Mouse (Mus musculus) CD4-positive, CD25-positive, alpha-beta regulatory T cell, adult 4 months (primary cell): ENCODE measurements around the gene Wars2. TPM values are rescaled to one million over a fixed set of nuclear protein-coding genes. Genes with fewer than 3 reads are reported as not detected.

Experiments
- ATAC-seq: one replicate; pipeline ENCODE4 v1.8.0; 2017
- polyA plus RNA-seq, 2 experiments: library from polyadenylated mRNA; unstranded; fragments of 100-300 nt; shearing (Covaris generic); gene quantifications; one replicate each; pipeline ENCODE4 v1.2.1; 2017

The Wars2 gene
- 1 to 10 TPM; 9.0 to 9.9 TPM for polyA plus RNA-seq

DNA sequence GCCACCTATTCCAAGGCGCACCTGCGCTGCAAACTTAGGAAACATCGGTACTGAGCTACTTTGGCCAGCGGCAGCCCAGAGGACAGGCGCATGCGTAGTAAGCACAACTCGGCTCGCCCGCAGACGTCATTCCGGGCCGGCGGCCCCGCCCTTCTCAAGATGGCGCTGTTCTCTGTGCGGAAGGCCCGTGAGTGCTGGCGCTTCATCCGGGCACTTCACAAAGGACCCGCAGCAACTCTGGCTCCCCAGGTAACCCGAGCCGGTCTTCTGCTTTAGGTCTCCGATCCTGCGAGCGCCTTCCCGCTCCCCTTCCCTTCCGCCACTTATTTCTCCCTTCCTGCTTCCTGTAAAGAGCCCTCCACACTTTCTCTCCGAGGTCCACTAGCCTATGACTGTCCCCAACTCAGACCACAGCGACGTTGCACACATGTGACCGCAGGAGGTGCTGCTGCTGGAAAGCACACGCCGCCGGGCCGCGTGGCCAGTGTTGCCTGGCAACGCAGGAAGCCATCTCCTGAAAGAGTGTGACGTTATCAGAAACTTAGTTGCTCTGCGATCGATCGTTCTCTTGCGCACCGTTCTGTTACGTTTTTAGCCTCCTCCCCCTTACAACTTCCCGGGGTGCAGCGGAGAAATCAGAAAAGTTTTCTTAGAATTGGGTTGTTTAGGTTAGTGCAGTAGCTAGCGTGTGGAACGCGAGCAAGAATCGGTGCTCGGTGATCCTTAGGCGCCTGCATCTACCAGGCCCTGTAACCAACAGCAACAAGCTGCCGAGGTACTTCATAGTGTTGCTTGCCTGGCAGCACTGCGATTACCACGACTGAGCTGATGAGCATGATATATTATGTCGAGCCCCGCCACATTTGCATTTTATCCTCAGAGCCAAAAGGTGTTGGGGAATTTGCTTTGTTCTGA is at the start of gene Wars2:
Wars2 (plus strand) TSS at position 129 of the 915 bp plus-strand sequence.
- peak; percentile 92 for ATAC-seq

DNA sequence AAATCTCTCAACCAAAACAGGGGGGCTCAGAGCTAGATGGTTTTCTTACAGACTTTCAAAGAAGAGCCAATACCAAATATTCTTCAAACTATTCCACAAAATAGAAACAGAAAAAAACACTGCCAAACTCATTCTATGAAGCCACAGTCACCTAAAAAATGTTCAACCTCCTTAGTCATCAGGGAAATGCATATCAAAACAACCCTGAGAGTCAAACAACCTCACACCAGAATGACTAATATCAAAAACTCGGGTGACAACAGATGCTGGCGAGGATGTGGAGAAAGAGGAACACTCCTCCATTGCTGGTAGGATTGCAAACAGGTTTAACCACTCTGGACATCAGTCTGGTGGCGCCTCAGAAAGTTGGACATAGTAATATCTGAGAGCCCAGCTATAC is 44.1 kb upstream of the Wars2 start:
- ATAC-seq: no peak

DNA sequence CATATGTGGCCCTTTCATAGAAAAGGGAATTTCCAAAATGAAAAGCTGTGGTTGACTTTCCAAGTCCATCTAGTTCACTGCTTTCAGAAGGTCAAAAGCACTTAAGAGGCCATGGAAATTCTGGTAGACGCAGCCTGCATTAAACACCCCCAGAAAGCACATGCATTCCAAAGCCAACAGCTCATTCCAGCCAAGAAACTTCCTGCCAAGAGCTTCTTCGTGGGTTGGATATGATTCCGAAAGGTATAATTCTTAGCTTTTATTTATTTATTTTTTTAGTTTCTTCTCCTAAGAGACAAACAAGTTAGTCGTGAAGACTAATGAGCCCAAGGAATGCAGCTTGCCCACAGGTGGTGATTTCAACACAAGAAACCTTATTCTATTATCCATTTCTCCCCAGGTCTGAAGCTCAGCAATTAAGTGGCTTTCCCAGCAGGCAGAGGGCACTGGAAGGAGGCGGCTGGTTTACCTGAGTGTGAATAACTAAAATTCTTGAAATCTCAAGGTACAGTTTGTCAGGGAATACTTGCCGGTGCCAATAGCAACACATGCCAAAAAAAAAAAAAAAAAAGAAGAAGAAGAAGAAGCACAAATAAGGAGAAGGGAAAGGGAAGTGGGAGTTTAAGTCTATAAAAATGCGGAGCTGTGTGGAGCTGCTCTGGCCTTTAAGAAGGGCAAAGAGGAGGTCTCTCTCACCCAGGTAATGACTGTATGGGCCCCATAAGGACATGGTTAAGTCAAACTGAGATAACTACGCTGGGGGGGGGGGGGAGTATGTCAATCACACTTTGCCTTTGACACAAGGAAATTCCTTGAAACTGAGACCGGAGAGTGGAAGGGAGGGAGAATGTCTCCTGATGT is 30.3 kb upstream of the Wars2 start:
- ATAC-seq: no peak

DNA sequence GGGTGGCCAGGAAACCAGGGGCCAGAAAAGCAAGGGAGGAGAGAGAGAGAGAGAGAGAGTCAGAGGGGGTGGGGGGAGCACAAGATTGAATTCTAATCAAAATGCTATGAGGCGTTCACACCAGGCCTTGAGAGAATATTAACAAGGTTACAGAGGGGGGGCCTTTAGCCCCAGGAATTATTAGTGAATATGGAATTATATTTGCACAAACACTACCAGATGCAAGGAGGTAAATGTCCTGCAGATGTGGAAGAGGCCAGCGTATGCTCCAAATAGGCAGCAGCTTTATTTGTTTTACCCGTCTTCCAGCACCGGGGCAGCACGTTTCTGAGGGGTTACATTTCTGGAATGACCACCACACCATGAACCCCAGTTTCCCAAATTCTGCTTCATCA is 29.7 kb upstream of the Wars2 start:
- no peak for ATAC-seq

DNA sequence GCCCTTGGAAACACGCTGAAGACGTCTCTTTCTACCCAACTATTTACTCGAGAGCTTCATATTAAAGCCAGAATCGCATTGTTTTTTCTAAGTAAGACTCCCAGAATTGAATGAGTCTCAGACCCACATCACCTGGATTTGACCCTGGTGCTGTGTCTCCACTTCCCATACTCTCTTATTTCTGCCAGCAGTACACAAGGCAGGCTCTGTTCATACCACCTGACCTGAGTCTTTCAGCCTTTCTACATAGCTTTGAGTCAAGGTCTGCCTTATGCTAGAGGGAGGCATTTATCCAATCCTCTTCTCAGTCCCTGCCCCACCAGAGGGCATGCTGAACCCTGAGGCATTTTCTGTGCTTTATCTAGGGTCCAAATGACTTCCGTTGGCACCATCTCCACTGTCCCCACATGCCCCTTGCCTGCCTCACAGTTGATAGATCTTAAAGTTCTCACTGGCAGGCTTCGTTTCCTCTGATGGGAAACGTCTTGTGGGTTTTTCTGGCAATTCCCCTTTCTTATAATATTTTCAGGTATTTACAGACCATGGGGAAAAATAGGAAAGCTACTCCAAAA is 27.5 kb upstream of the Wars2 start:
- ATAC-seq: no peak

DNA sequence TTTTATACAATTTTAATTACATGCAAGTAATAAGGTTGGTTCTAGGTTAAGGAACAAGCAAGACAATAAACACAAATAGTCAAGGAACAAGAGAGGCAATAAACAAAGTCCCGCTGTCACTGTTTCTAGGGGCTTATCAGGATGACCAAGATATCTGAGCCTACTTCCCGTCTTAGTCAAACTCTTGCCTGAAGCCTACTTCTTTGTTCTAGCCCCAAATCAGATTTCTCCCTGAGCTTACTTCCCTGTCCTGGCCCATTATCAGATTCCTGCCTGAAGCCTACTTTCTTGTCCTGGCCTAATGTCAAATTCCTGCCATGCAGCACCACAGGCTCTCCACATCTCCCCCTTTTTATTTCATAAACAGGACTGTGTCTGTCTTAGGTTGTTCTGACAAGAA is 19.9 kb upstream of the Wars2 start:
- ATAC-seq: no peak

DNA sequence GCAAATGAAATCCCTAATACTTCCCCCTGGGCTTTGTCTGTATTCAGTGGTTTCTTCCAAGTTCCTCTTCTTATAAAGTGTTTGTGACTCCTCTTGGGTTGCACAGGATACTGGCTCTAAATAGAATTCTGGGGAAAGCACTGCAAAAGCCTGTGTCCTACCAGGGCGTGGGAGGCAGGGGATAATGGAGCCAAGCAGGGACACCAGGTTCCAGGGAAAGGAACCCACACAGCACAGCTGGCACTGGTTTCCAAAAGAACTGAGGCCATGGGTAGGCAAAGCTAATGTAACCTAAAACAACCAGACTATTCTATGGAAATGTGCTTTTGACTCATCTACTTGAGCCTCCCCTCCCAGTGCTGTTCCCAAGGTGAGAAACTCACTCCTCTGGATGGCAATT is 10.3 kb upstream of the Wars2 start:
- ATAC-seq: no peak

DNA sequence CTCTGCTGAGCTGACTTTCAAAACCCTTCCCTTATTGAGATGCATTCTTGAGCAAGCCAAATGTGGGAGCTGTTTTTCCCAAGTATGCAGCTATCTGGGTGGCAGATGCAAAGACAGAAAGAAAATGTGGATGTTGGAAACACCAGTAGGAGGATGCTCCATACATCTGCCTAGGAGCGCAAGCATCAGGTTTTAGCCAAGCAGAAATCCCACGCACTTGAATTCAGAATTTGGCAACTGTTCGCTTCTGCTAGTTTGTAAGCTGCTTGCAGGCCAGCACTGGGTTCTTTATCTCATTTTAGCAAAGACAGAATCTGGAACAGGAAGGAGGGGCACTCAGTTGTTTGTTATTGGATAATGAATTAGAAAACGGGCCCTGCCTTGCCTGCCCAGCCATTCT is 8.9 kb upstream of the Wars2 start:
- no peak for ATAC-seq

DNA sequence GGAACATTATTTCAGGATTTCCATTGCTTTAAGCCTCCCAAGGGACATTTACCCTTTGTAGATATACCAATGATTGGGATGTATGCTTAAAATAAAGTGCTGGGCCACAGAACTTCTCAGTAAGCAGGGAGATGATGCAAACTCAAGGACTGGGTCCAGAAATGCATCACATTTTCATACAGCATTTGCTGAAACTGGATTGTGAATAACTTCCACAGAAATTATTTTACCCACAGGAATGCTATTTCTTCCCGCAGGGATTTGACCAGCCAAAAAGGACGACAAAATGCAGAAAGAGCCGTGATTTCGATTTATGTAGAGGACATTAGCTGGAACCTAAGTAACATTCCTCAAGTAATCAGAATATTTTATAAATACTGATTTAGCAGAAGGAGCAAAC is 7.0 kb upstream of the Wars2 start:
- ATAC-seq: no peak

DNA sequence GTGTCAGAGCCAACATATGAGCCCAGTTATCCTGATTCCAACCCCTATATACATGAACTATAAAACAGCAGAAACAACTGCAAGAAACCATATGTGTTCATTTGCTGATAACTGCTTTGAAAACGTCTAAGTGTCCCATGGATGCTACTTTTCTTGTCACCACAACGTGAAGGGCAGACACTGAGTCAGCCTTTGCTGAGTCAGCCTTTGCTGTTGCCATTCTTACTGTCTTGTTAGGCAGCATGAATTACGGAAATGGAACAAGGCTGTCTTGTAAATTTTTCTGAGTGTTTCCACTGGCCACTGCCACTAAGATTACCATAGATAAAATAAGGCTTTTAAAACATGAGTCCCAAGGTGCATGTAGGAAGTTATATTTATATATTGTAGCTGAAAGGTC is 7.0 kb downstream of the Wars2 start:
- no peak for ATAC-seq

DNA sequence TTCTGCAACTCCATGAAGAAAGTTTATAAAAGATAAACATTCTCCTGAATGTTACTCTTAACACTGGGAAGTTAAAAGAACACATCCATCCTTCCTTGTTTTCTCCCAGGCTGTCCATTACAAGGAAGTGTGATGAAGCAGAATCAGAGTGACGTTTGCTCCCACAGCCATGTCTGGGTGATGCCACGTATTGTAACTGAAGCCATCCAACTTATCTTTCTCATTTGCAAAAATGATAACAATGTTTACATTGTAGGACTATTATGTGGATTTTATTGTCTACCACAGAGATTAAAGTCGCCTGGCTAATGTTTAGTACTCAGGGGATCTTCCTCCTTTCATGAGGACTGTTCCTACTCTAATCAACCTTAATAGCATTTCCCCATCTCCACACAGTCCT is 8.2 kb downstream of the Wars2 start:
- ATAC-seq: no peak

DNA sequence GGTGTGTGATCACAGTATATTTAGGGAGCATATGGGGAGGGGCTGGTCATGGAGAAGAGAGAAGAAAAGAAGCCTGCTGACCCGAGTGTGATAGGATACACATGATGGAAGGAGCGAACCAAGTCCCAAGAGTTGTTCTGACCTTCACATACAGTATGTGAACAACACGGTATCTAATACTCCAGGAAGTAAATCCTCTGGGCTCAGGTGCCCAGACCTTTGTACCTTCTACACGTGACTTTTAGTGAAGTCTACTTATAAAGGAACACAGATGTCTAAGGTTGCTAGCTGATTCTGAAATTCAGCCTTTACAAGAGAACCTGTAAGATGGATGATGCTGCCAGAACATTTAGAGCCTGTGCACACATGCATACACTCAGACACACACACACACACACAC is 15.4 kb downstream of the Wars2 start:
- no peak for ATAC-seq

DNA sequence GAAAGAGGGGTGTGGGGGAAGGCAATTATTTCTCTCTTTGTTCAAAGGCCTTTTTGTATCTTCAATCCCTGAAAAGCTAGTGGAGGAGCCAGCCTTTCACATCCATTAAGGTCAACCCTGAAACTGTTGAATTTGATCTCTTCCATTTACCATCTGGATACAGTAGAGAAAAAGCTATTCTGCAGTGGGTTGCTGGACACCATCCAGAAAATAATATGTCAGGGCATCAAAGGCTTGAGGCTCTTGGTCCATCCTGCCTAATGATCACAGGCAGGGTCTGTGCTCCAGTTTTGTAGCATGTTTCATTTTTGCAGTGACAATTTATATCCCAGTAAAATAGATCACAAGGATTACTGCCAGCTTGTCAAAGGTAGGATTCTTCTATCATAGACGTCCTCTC is 16.1 kb downstream of the Wars2 start:
- ATAC-seq: no peak

DNA sequence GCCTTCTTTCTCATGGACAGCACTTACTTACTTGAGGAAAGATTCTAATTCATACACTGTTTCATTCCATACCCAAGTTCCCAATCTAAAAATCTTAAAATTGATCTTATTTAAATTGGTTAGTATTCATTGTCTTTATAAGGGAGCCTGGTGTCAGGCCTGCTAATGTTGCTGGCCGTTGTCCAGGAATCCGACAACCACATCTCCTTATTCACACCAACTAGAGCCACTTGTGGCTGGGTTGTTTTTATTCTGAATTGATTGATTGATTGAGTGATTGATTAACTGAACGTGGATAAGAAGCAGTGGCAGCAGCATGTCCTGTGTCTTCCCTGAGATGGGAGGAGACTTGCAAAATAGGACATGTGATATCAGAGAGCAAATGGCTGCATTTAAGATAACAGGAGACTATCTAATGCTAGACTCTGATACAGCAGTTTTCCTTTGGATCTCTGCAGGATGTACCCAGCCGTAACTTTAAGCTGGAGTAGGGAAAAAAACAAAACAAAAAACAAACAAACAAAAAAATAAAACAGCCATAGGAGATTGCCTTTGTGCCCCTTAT is 16.7 kb downstream of the Wars2 start:
- ATAC-seq: no peak

DNA sequence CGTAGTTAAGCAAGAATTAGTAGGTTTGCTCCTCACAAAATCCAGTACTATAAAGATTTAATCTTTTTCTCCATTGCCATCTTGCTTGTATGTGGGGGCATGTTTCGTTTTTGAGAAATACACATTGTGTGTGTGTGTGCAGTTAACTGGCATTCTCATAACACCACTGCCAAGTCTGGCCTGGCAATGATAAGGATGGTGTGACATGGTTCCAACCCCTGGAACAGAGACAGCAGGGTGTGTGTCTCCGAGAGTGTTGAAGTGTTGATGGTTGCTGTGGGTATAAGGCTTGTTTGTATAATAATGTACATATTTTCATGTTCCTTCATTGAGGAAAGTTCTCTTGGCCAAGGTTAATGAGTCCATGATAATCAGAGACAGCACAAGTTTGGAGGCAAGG is 19.1 kb downstream of the Wars2 start:
- ATAC-seq: no peak

DNA sequence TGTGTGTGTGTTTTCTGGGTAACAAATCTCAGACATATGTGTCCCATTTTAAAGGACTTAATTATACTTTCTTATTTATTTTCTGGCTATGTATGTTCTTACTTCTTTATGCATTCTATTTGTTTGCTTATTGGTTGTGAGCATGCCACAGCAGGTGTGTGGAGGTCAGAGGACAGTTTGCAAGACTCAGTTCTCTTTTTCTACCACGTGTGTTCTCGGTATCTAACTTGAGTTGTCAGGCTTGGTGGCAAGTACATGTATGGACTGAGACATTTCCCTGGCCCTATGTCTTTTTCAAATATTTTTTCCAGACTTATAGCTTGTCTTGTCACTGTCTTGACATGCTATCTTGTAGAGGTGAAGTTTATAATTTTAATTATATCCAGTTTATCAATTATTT is 21.3 kb downstream of the Wars2 start:
- no peak for ATAC-seq

DNA sequence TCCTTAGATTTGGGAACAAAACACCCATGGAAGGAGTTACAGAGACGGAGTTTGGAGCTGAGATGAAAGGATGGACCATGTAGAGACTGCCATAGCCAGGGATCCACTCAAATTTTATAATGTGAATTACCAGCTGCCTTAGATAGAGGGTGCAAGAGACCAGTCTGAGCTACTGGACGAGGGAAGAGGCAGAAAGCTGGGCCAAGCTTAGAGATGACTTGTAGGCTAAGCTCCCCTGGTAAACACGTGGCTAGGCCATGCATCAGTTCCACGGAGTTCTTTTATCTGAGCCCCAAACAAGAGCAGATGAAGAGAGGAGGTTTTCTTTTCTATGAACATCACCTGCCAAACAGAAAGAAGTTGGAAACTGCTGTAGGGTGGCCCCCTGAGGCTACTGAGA is 26.9 kb downstream of the Wars2 start:
- ATAC-seq: no peak

DNA sequence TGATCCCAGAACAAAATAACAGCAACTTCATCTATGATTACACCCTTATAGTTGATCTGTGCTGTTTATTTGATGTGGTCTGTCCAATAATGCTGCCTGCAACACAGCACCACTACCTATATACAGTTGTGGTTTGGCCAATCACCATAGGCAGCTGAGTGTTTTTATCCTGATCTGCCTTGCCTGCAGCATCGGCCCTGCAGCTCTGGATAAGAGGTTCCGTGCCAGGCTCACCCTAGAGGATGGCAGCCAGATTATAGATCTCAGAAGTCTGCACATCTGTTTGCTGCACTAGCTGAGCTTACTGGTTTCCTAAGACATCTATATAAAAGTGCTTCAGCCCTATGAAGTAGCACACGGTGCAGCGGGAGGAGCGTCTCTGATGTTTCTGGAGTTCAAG is 32.3 kb downstream of the Wars2 start:
- no peak for ATAC-seq

DNA sequence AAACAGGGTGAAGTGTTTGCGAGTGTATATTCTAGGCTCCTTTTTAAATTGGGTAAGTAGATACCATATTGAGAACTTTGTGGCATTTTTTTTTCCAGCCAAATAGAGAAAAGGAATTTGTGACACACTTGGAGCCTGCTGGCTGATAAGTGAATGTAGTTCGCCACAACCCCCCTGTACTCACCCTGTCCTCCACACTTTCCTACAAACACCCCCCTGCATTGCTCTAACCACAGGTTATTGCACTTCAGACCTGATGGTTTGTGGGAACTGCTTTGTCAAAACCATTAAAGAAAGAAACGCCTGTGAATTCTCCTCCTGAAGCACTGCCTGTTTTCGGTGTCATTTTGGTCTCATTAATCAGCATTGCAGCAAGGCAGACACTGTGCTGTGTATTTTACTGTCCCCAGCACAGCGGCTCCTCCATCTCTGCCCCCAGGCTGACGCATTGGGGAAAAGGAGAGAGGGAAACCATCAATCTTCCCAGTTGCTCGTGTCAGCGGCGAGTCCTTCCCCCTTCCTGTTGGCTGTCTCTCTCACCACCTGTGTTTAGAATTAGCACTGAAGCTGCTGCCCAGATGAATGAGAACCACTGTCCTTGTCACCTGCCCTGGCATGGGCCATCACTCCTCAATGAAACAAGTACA is 33.9 kb downstream of the Wars2 start:
- no peak for ATAC-seq

DNA sequence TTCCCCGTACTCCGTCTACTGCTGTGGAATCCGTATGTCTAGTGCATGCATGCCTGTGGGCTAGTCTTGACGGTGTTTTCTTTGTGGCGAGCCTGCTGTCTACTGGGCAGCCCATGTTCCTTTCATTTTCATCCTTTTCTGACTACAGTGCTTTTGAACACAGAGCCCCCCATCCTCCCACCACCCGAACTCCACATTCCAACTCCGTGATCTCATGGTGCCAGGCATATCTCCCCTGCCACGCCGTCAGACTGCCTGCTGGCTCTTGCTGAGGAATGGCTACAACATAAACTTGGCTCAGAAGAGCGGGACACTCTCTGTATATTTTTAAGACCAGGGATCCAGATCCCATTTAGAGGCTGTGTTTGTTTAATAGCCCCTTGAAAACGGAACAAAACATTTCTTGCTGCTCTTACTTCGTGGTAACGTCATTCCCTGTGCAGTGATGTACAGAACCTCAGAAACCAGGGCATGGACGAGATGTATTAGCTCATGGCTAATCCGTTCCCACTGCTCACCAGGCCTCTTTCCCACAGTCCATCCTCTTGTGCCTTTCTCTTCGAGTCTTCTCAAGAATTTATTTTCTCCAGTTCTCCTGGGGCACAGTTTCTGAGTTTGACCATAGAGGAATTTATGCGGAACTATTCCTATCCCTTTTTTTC is 42.6 kb downstream of the Wars2 start:
- ATAC-seq: no peak

DNA sequence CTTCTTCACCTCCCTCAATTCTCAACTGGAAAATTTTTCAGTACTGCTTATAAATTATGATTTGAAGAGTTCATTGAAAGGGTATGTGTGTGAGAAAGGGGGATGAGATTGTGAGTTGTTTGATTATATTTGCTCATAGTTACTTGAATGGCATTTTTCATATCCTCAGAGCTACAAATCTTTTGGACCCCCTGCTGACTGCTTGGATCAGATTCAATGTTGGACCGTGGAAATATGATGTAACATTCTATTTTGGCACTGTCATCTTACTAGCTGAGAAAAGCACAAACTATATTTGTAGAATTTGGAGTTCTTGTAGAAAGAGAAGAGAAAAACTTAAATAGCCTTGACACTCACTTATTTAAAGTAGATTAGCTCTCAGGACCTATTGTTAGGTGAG is 43.5 kb downstream of the Wars2 start:
- ATAC-seq: no peak

DNA sequence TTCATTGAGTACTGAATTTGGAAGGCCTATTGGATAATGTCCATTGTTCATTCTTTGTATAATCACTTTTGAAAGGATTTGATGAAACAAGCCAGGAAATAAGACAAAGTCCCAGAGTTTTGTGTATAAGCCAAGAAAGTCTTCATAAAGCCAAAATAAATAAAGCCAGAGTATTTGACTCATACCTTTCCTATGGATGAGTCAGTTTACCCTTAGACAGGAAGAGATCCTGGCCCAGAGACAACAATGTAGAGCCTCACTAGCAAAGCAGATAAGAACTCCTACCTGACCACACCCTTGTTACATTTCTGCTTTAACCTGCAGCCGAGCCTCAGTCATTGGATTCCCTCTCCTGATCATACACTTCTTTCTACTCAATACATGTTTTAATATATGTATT is 47.2 kb downstream of the Wars2 start:
- ATAC-seq: no peak
